Mouse (Mus musculus) embryonic facial prominence, embryonic 15.5 days (tissue): ENCODE data around the gene Ccdc73. TPM values are rescaled to one million over a fixed set of nuclear protein-coding genes. Genes with fewer than 3 reads are reported as not detected.

Experiments
- ATAC-seq: fragments of 200-750 bp; cut with Nextera tagmentation; 2 replicates; pipeline ENCODE4 v1.8.0; 2017; ENCODE audit warnings: low read depth, moderate TSS enrichment; ENCODE audit not compliant: insufficient number of reproducible peaks, low FRiP score, low TSS enrichment
- H3K27ac ChIP-seq: fragments of 300-500 bp; sonication (generic); replicated peaks from 2 replicates; pipeline ENCODE4 v1.5.1; 2015; ENCODE audit warnings: mild to moderate bottlenecking, inconsistent platforms
- H3K27me3 ChIP-seq: fragments of 300-500 bp; sonication (generic); 2 replicates; pipeline ENCODE4 v1.6.1; 2015; ENCODE audit warnings: inconsistent platforms
- H3K36me3 ChIP-seq: fragments of 300-500 bp; sonication (generic); 2 replicates; pipeline ENCODE4 v1.6.1; 2015; ENCODE audit warnings: mild to moderate bottlenecking, inconsistent platforms
- H3K4me1 ChIP-seq: fragments of 300-500 bp; sonication (generic); 2 replicates; pipeline ENCODE4 v1.6.1; 2015; ENCODE audit warnings: inconsistent platforms
- H3K4me2 ChIP-seq: fragments of 300-500 bp; sonication (generic); replicated peaks from 2 replicates; pipeline ENCODE4 v1.6.1; 2015; ENCODE audit warnings: mild to moderate bottlenecking, inconsistent platforms
- H3K4me3 ChIP-seq: fragments of 300-500 bp; sonication (generic); replicated peaks from 2 replicates; pipeline ENCODE4 v1.5.1; 2015; ENCODE audit warnings: mild to moderate bottlenecking, inconsistent platforms
- H3K9ac ChIP-seq: fragments of 300-500 bp; sonication (generic); 2 replicates; pipeline ENCODE4 v1.6.1; 2015; ENCODE audit warnings: inconsistent platforms
- H3K9me3 ChIP-seq: fragments of 300-500 bp; sonication (generic); replicated peaks from 2 replicates; pipeline ENCODE4 v1.6.1; 2016; ENCODE audit warnings: inconsistent platforms
- WGBS: fragments of 180-500 bp; shearing (Covaris S2); methylation state at CpG from one replicate; pipeline ENCODE4 v1.1.7; 2015; 5-methylcytosine and 5-hydroxymethylcytosine counted together
- polyA plus RNA-seq: library from polyadenylated mRNA; unstranded; fragments of >200 nt; fragmentation: Nextera tagmentation; extraction: Ambion mirVana; gene quantifications from 2 replicates; pipeline ENCODE4 v1.2.1, GENCODE M21; 2015

The Ccdc73 gene
- polyA plus RNA-seq, 1 experiment from 2014 or later = 5.4 TPM

DNA sequence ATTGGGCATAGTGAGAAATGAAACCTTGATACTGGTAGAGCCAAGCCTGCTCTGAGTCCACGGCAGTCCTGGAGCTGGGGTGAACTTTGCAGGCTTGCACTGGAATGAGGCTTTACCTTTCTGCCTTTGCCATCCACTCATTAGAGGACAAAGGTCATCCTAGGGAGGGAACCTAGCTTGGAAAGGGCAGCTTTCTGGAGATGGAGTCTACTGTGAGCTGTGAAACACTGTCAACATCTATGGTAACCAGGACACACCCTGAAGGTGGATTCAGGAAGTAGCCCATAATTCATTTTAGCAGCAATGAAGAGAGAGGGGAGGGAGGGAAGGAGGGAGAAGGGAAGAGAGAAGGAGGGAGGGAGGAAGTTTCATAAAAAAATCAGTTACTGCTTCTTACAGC lies 187.9 kb downstream of the Ccdc73 start:
- 88% methylated on average over 1 of the region's 1 CpGs for WGBS

DNA sequence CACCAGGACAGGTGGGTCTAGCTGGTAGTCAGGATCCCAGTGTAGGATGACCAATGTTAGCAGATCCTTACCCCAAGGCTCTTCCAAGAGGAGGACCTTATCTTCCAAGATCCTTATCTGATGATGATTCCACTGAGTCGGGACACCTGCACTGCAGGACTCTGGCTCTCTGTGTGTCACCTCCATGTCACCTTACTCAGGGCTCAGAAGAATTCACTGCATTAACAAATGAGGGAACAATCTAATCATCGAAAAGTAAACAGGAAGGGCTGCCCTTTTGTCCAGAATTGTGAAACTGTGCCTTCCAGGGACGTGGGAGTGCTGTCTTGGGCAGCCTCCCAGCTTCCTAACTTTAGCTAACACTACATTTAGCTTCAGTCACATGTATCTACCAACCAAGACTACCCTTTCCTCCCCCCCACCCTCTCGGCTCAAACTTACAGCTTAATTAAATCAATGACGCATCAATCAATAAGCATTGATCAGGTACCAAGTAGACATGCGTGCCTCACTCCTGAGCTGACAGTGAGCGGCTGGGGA lies 191.0 kb downstream of the Ccdc73 start:
- H3K4me3 ChIP-seq = no peak overlapping the region
- no peak overlapping the region for H3K27ac ChIP-seq
- H3K4me1 ChIP-seq = no peaks in the 10 kb centered on the region
- no peak overlapping the region for H3K4me2 ChIP-seq
- no peaks in the 10 kb centered on the region for H3K27me3 ChIP-seq
- 75% methylated on average over 7 of the region's 7 CpGs for WGBS
- no peaks in the 10 kb centered on the region for H3K36me3 ChIP-seq
- ATAC-seq = no peak
- no peaks in the 10 kb centered on the region for H3K9me3 ChIP-seq
- H3K9ac ChIP-seq = no peak overlapping the region

More for the DNA sequence above, 187.9 kb downstream of the Ccdc73 start:
- Histone ChIP-seq H3K4me1 (no peaks in the 10 kb centered on the region), H3K9me3 (no peaks in the 10 kb centered on the region), H3K4me2 (no peak overlapping the region), H3K27ac (no peak overlapping the region), H3K4me3 (no peak overlapping the region), H3K9ac (no peak overlapping the region), H3K27me3 (no peaks in the 10 kb centered on the region), H3K36me3 (no peaks in the 10 kb centered on the region)
- ATAC-seq = no peak

DNA sequence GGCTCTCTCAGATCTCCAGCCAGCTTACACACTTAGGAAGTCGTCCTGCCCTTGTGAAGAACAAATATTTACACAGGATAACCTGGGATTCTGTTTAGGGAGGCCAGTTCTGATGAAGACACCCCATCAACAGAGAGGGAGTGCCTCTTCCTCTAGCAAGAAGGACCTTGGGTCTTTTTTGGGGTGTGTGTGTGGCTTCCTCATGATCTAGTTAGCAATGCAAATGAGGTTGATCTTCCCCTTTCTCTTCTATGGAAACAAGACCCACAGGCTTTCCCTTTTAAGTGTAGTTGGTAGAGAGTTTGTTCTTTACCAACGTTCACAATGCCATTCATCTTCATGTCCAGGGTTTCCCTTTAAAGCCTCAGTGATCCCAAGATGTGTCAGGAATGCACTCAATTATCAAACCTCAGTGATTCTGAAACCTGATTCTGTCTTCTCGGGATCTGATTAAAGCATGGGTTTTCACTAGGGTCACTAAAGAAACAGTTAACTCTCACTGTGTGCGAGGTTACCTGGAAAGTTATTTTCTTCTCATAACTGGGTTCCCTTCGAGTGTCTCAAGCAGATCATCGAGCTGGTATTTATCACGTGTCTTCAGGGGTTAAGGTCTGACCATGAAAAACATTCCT lies 195.3 kb downstream of the Ccdc73 start:
- Histone ChIP-seq H3K27ac (no peak overlapping the region), H3K4me1 (no peaks in the 10 kb centered on the region), H3K9ac (no peak overlapping the region), H3K36me3 (no peaks in the 10 kb centered on the region), H3K4me2 (no peak overlapping the region), H3K4me3 (no peak overlapping the region), H3K9me3 (no peaks in the 10 kb centered on the region), H3K27me3 (no peaks in the 10 kb centered on the region)
- 52% methylated on average over 7 of the region's 7 CpGs for WGBS
- no peak for ATAC-seq

Other genes starting within 250 kb of the Ccdc73 start
- 39.2 and 41.4 TPM in 2 replicates for gene Tcp11l1, start 155.6 kb upstream of the Ccdc73 start, polyA plus RNA-seq
- gene Pin1rt1, start 151.4 kb upstream of the Ccdc73 start, polyA plus RNA-seq = 0.24 TPM in 1 of 2 replicates, not detected in the other
- 7.7 and 9.0 TPM in 2 replicates for gene Depdc7, start 124.9 kb upstream of the Ccdc73 start, polyA plus RNA-seq
- gene Qser1, start 51.0 kb upstream of the Ccdc73 start, polyA plus RNA-seq = 10.1 and 10.7 TPM in 2 replicates
- 7.0 and 7.4 TPM in 2 replicates for gene Prrg4, start 17.9 kb upstream of the Ccdc73 start, polyA plus RNA-seq
- 224 and 229 TPM in 2 replicates for gene Eif3m, start 149.3 kb downstream of the Ccdc73 start, polyA plus RNA-seq
- not detected in 2 replicates for gene Gm11060, start 224.2 kb downstream of the Ccdc73 start, polyA plus RNA-seq